Mouse (Mus musculus): ENCODE results near the gene Ulbp1. TPM values are rescaled to one million over a fixed set of nuclear protein-coding genes. Genes with fewer than 3 reads are reported as not detected.
"Not testable (repeated sequence)": the region's sequence is repeated elsewhere in the genome, so short reads cannot be mapped to it uniquely, and the experiment has no call there.

The Ulbp1 gene
- total RNA-seq (2017), result 5.1 and 7.4 TPM in 2 replicates

GRCm38 (mm10) chr10:7473197-7473889 is at the start of gene Ulbp1:
TSS of gene Ulbp1 (minus strand) at chr10:7473638.
- ATAC-seq (ENCODE audit: extremely low read depth, insufficient number of reproducible peaks, low FRiP score, poor library complexity, severe bottlenecking), result peak; percentile 58; the same call in 1 of the 2 replicates

GRCm38 (mm10) chr10:7498180-7498579 is 24.7 kb upstream of the Ulbp1 start:
- not testable (repeated sequence) for ATAC-seq (ENCODE audit: extremely low read depth, insufficient number of reproducible peaks, low FRiP score, poor library complexity, severe bottlenecking)

GRCm38 (mm10) chr10:7492384-7492783 is 18.9 kb upstream of the Ulbp1 start:
- ATAC-seq (ENCODE audit: extremely low read depth, insufficient number of reproducible peaks, low FRiP score, poor library complexity, severe bottlenecking), result not testable (repeated sequence)

GRCm38 (mm10) chr10:7483650-7484049 is 10.2 kb upstream of the Ulbp1 start:
- ATAC-seq (ENCODE audit: extremely low read depth, insufficient number of reproducible peaks, low FRiP score, poor library complexity, severe bottlenecking), result no peak

- ATAC-seq (ENCODE audit: extremely low read depth, insufficient number of reproducible peaks, low FRiP score, poor library complexity, severe bottlenecking), result not testable (repeated sequence)
Measured at GRCm38 (mm10) chr10:7474225-7474624, 787 bp upstream of the Ulbp1 start.

GRCm38 (mm10) chr10:7471664-7472063 is 1.8 kb downstream of the Ulbp1 start:
- no peak for ATAC-seq (ENCODE audit: extremely low read depth, insufficient number of reproducible peaks, low FRiP score, poor library complexity, severe bottlenecking)

- ATAC-seq (ENCODE audit: extremely low read depth, insufficient number of reproducible peaks, low FRiP score, poor library complexity, severe bottlenecking), result no peak
Measured at GRCm38 (mm10) chr10:7470457-7470856, 3.0 kb downstream of the Ulbp1 start.

- ATAC-seq (ENCODE audit: extremely low read depth, insufficient number of reproducible peaks, low FRiP score, poor library complexity, severe bottlenecking), result not testable (repeated sequence)
Measured at GRCm38 (mm10) chr10:7469716-7470414, 3.6 kb downstream of the Ulbp1 start.

- 0 out of 2 replicates have a peak, but pooled peaks have one; percentile 30 for ATAC-seq (ENCODE audit: extremely low read depth, insufficient number of reproducible peaks, low FRiP score, poor library complexity, severe bottlenecking)
Measured at GRCm38 (mm10) chr10:7462006-7462405, 11.4 kb downstream of the Ulbp1 start.

- ATAC-seq (ENCODE audit: extremely low read depth, insufficient number of reproducible peaks, low FRiP score, poor library complexity, severe bottlenecking), result no peak
Measured at GRCm38 (mm10) chr10:7438928-7439327, 34.5 kb downstream of the Ulbp1 start.

- no peak for ATAC-seq (ENCODE audit: extremely low read depth, insufficient number of reproducible peaks, low FRiP score, poor library complexity, severe bottlenecking)
Measured at GRCm38 (mm10) chr10:7393143-7394035, 80.0 kb downstream of the Ulbp1 start.

GRCm38 (mm10) chr10:7391935-7392930 is 81.2 kb downstream of the Ulbp1 start:
- ATAC-seq (ENCODE audit: extremely low read depth, insufficient number of reproducible peaks, low FRiP score, poor library complexity, severe bottlenecking), result no peak

- ATAC-seq (ENCODE audit: extremely low read depth, insufficient number of reproducible peaks, low FRiP score, poor library complexity, severe bottlenecking), result no peak
Measured at GRCm38 (mm10) chr10:7391561-7391934, 81.9 kb downstream of the Ulbp1 start.

GRCm38 (mm10) chr10:7391108-7391507 is 82.3 kb downstream of the Ulbp1 start:
- no peak for ATAC-seq (ENCODE audit: extremely low read depth, insufficient number of reproducible peaks, low FRiP score, poor library complexity, severe bottlenecking)

Other genes with a start within 250 kb of the Ulbp1 start
- gene Lrp11, start 116.2 kb upstream of the Ulbp1 start, total RNA-seq (2017), result 0.12 and 1.6 TPM in 2 replicates
- gene Nup43, start 193.9 kb upstream of the Ulbp1 start, total RNA-seq (2017), result 7.6 and 9.5 TPM in 2 replicates
- gene Pcmt1, start 207.5 kb upstream of the Ulbp1 start, total RNA-seq (2017), result 57.1 and 65.1 TPM in 2 replicates
- gene Lats1, start 207.6 kb upstream of the Ulbp1 start, total RNA-seq (2017), result 21.9 and 24.8 TPM in 2 replicates